Mouse (Mus musculus) brain, embryonic 18.5 days (tissue): ENCODE measurements around the gene Vmn1r188.
"Not testable (repeated sequence)": the region's sequence is repeated elsewhere in the genome, so short reads cannot be mapped to it uniquely, and the experiment has no call there.

Experiments
- DNase-seq: peaks from one replicate; pipeline ENCODE4 v3.0.0-alpha.2; 2012; ENCODE audit warnings: low read depth, low spot score

Gene Vmn1r188

GRCm38 (mm10) chr13:22084140-22084539 lies at the start of gene Vmn1r188:
Gene Vmn1r188, plus strand, starts transcription at chr13:22084440.
- not testable (repeated sequence) for DNase-seq

- no peak for DNase-seq
These were observed 49.6 kb upstream of the Vmn1r188 start for GRCm38 (mm10) chr13:22034443-22035266.

- peak; percentile 94 for DNase-seq
These were observed 48.7 kb upstream of the Vmn1r188 start, which contains the start of the genes Hist1h2ah and Hist1h2bk for GRCm38 (mm10) chr13:22035267-22036148. Gene Hist1h2ah, minus strand, starts transcription at chr13:22035568. Gene Hist1h2bk, plus strand, starts transcription at chr13:22035870.

GRCm38 (mm10) chr13:22036149-22036956 lies 47.9 kb upstream of the Vmn1r188 start:
- no peak for DNase-seq

GRCm38 (mm10) chr13:22036986-22037385 lies 47.3 kb upstream of the Vmn1r188 start:
- DNase-seq: no peak

GRCm38 (mm10) chr13:22037415-22037814 lies 46.8 kb upstream of the Vmn1r188 start:
- no peak for DNase-seq

- no peak for DNase-seq
These were observed 44.9 kb upstream of the Vmn1r188 start for GRCm38 (mm10) chr13:22039364-22039763.

- DNase-seq: no peak
These were observed 44.2 kb upstream of the Vmn1r188 start for GRCm38 (mm10) chr13:22039951-22040463.

- no peak for DNase-seq
These were observed 43.6 kb upstream of the Vmn1r188 start for GRCm38 (mm10) chr13:22040464-22041141.

GRCm38 (mm10) chr13:22041142-22041536 lies 43.1 kb upstream of the Vmn1r188 start, which contains the start of gene Hist1h4i:
Gene Hist1h4i, minus strand, starts transcription at chr13:22041362.
- not testable (repeated sequence) for DNase-seq

GRCm38 (mm10) chr13:22041651-22042567 lies 42.3 kb upstream of the Vmn1r188 start:
- DNase-seq: no peak

- DNase-seq: peak; percentile 98
These were observed 41.4 kb upstream of the Vmn1r188 start, which contains the start of the genes Hist1h2ag and Hist1h2bj for GRCm38 (mm10) chr13:22042568-22043502. Gene Hist1h2ag, minus strand, starts transcription at chr13:22042944. Gene Hist1h2bj, plus strand, starts transcription at chr13:22043214.

- DNase-seq: no peak
These were observed 40.5 kb upstream of the Vmn1r188 start for GRCm38 (mm10) chr13:22043503-22044431.

GRCm38 (mm10) chr13:22044432-22045155 lies 39.6 kb upstream of the Vmn1r188 start:
- DNase-seq: no peak

- no peak for DNase-seq
These were observed 38.9 kb upstream of the Vmn1r188 start for GRCm38 (mm10) chr13:22045311-22045710.

- DNase-seq: no peak
These were observed 35.2 kb upstream of the Vmn1r188 start for GRCm38 (mm10) chr13:22049041-22049440.
